Mouse (Mus musculus) stomach, embryonic 16.5 days (tissue): ENCODE results near the gene Cpne5. TPM values are rescaled to one million over a fixed set of nuclear protein-coding genes. Genes with fewer than 3 reads are reported as not detected.

Source experiments
- ATAC-seq: fragments of 200-750 bp; cut with Nextera tagmentation; 2 replicates; pipeline ENCODE4 v1.8.0; 2017; ENCODE audit warnings: moderate number of reproducible peaks, moderate TSS enrichment; ENCODE audit not compliant: insufficient read depth, low FRiP score
- H3K27ac ChIP-seq: fragments of 300-500 bp; sonication (generic); 2 replicates; pipeline ENCODE4 v1.5.1; 2014; ENCODE audit warnings: low read length
- H3K27me3 ChIP-seq: fragments of 300-500 bp; sonication (generic); 2 replicates; pipeline ENCODE4 v1.6.1; 2014; ENCODE audit warnings: low read length, control low read depth, mixed read lengths; ENCODE audit not compliant: control insufficient read depth, insufficient read depth
- H3K36me3 ChIP-seq: fragments of 300-500 bp; sonication (generic); 2 replicates; pipeline ENCODE4 v1.6.1; 2014; ENCODE audit warnings: low read length; ENCODE audit not compliant: control insufficient read depth, insufficient read depth
- H3K4me1 ChIP-seq: fragments of 300-500 bp; sonication (generic); 2 replicates; pipeline ENCODE4 v1.6.1; 2014; ENCODE audit warnings: low read length, control low read depth, mixed read lengths; ENCODE audit not compliant: control insufficient read depth, insufficient read depth
- H3K4me2 ChIP-seq: fragments of 300-500 bp; sonication (generic); 2 replicates; pipeline ENCODE4 v1.6.1; 2014; ENCODE audit warnings: low read depth, low read length, mixed read lengths
- H3K4me3 ChIP-seq: fragments of 300-500 bp; sonication (generic); replicated peaks from 2 replicates; pipeline ENCODE4 v1.5.1; 2014; ENCODE audit warnings: mild to moderate bottlenecking, low read length
- H3K9ac ChIP-seq: fragments of 300-500 bp; sonication (generic); 2 replicates; pipeline ENCODE4 v1.6.1; 2014; ENCODE audit warnings: low read length
- H3K9me3 ChIP-seq: fragments of 300-500 bp; sonication (generic); replicated peaks from 2 replicates; pipeline ENCODE4 v1.6.1; 2016; ENCODE audit warnings: low read length, control low read depth; ENCODE audit not compliant: control insufficient read depth
- WGBS: fragments of 180-500 bp; shearing (Covaris S2); extraction: QIAGEN DNeasy Blood & Tissue Kit; methylation state at CpG from one replicate; pipeline ENCODE4 v1.1.7; 2014; 5-methylcytosine and 5-hydroxymethylcytosine counted together
- polyA plus RNA-seq: library from polyadenylated mRNA; unstranded; fragments of >200 nt; fragmentation: Nextera tagmentation; extraction: Ambion mirVana; gene quantifications from 2 replicates; pipeline ENCODE4 v1.2.1, GENCODE M21; 2015

Cpne5 gene
- polyA plus RNA-seq, 1 experiment from 2014 or later, result 7.5 TPM

DNA sequence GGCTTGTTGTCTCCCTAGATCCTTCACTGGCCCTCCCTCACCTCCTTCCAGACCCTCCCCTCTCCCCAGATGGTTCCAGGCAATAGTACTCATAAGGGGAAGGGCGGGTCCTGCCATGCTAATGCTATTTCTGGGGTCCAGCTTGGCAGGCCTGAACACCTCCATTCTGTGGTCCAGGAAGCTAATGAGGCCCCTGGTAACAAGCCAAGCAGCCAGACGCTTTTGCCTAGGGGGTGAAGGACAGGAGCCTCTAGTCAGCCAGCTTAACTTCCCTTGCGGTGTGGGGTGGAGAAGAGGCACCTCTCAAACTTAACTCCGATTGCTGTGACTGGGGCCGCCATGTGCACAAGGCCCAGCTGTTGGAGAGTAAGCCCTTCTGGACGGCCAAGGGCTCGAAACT lies 88.2 kb downstream of the Cpne5 start:
- ATAC-seq, result no peak
- Histone ChIP-seq H3K27ac (no peak overlapping the region), H3K4me2 (no peak overlapping the region), H3K4me1 (peaks cover 8% of the 10 kb centered on the region; the same call in 1 of the 2 replicates), H3K36me3 (no peaks in the 10 kb centered on the region), H3K9ac (no peak overlapping the region), H3K27me3 (no peaks in the 10 kb centered on the region), H3K4me3 (no peak overlapping the region), H3K9me3 (peaks cover 5% of the 10 kb centered on the region; the same call in 1 of the 2 replicates)
- WGBS, result 66% methylated on average over 7 of the region's 7 CpGs

DNA sequence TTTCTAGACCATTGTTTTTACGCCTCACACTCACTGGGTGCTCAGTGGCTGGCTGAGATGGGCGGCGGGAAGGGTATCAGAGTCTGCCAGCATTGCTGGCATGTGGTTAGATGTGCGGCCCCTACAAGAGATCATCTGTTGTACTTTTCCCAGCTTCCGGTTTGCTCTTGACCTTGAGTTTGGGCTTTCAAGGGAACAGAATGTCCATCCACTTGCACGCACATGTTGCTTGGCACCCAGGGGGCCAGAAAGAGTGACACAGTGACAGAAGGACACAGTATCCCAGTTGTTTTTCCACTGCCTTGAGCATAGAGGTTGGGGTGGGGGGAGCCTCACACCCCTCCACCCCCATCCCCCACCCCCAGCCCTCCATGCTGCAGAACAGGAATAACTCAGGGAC lies 90.2 kb downstream of the Cpne5 start:
- no peak overlapping the region for H3K9ac ChIP-seq
- H3K4me2 ChIP-seq, result no peak overlapping the region
- WGBS, result 73% methylated on average over 6 of the region's 6 CpGs
- H3K4me1 ChIP-seq, result peaks cover 8% of the 10 kb centered on the region; the same call in 1 of the 2 replicates
- no peaks in the 10 kb centered on the region for H3K27me3 ChIP-seq
- no peak overlapping the region for H3K4me3 ChIP-seq
- no peaks in the 10 kb centered on the region for H3K36me3 ChIP-seq
- ATAC-seq, result no peak
- H3K27ac ChIP-seq, result no peak overlapping the region
- H3K9me3 ChIP-seq, result peaks cover 5% of the 10 kb centered on the region; the same call in 1 of the 2 replicates

DNA sequence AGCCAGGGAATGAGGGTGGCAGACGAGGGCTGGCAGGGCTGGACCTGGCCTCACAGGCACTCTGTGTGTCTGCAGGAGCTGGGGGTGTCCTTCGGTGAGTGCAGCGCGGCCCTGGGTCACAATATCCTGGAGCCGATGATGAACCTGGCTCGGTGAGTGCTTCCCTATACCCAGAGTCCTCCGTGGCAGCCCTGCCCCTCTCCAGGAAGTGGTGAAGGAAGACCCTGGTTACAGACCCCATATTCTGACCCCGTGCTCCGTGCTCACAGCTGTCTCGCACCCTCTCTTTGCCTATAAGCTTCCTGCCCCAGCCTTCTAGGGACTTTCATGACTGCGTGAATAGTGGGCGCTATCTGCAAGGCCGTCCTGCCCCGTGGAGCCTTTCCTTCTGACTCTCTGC lies 90.7 kb downstream of the Cpne5 start:
- peaks cover 5% of the 10 kb centered on the region; the same call in 1 of the 2 replicates for H3K9me3 ChIP-seq
- H3K4me3 ChIP-seq, result no peak overlapping the region
- WGBS, result 77% methylated on average over 14 of the region's 14 CpGs
- no peak overlapping the region for H3K27ac ChIP-seq
- no peaks in the 10 kb centered on the region for H3K27me3 ChIP-seq
- H3K4me2 ChIP-seq, result no peak overlapping the region
- H3K36me3 ChIP-seq, result no peaks in the 10 kb centered on the region
- H3K9ac ChIP-seq, result no peak overlapping the region
- ATAC-seq, result no peak
- peaks cover 8% of the 10 kb centered on the region; the same call in 1 of the 2 replicates for H3K4me1 ChIP-seq

DNA sequence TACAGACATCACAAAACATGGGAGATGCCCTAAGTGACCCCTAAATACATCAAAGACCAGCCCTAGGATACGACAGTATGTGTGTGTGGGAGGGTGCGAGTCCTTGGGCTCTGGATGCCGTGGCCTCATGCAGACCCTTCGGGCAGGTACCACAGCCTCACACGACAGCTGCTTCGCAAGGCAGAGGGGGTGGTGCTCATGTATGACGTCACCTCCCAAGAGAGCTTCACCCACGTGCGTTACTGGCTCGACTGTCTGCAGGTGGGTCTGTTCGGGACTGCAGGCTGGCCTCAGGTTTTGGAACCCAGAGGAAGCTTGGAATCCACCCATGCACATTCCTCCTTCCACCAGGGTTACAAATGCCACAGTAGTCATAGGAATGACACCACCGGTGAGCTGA lies 92.9 kb downstream of the Cpne5 start:
- Histone ChIP-seq H3K4me2 (no peak overlapping the region), H3K27me3 (no peaks in the 10 kb centered on the region), H3K36me3 (no peaks in the 10 kb centered on the region), H3K4me3 (no peak overlapping the region), H3K27ac (no peak overlapping the region), H3K4me1 (peaks cover 8% of the 10 kb centered on the region; the same call in 1 of the 2 replicates), H3K9me3 (peaks cover 5% of the 10 kb centered on the region; the same call in 1 of the 2 replicates), H3K9ac (no peak overlapping the region)
- no peak for ATAC-seq
- WGBS, result 88% methylated on average over 12 of the region's 12 CpGs

DNA sequence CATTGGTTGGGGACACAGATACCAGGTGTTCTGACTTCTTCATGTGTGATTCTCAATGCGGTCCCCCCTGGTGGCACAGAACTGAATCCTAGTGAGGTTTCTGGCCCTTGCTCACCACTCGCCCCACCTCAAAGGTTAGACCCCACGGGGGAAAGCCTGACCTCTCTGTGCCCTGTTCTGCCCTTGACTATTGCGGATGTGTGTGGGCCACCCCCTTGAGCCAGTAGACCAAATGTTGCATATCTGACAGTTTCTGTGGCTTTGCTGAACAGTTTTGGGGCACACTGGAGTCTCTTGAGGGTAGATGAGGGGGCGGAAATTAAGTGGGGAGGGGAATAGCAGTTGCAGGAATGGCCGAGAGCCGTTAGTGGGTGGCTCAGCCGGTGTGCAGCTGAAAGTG lies 94.7 kb downstream of the Cpne5 start:
- H3K9me3 ChIP-seq, result peaks cover 5% of the 10 kb centered on the region; the same call in 1 of the 2 replicates
- H3K4me3 ChIP-seq, result no peak overlapping the region
- no peak overlapping the region for H3K9ac ChIP-seq
- 0 out of 2 replicates have a peak, but pooled peaks cover 3% of the 10 kb centered on the region for H3K4me1 ChIP-seq
- H3K4me2 ChIP-seq, result no peak overlapping the region
- H3K27me3 ChIP-seq, result no peaks in the 10 kb centered on the region
- no peaks in the 10 kb centered on the region for H3K36me3 ChIP-seq
- WGBS, result 79% methylated on average over 8 of the region's 8 CpGs
- H3K27ac ChIP-seq, result no peak overlapping the region
- no peak for ATAC-seq

DNA sequence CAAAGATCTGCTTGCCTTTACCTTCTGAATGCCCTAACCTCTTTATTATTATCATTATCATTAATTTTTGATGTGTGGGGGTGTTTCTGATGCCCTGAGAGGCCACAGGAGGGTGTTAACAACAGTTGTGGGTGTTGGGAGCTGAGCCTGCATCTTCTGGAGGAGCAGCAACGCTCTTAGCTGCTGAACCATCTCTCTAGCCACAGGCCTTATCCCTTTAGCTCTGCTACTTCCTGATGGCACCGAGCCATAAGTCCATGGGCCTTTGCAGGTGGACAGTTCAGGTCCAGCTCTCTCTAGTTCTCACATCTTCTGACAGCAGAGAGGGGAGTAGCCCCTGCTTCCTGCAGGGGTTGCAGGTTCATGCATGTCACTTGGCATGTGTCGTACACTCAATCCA lies 96.4 kb downstream of the Cpne5 start:
- Histone ChIP-seq H3K4me1 (no peaks in the 10 kb centered on the region), H3K9me3 (peaks cover 5% of the 10 kb centered on the region; the same call in 1 of the 2 replicates), H3K36me3 (no peaks in the 10 kb centered on the region), H3K9ac (no peak overlapping the region), H3K4me2 (no peak overlapping the region), H3K4me3 (no peak overlapping the region), H3K27ac (no peak overlapping the region), H3K27me3 (no peaks in the 10 kb centered on the region)
- ATAC-seq, result no peak; the same call in 1 of the 2 replicates
- 86% methylated on average over 3 of the region's 3 CpGs for WGBS

DNA sequence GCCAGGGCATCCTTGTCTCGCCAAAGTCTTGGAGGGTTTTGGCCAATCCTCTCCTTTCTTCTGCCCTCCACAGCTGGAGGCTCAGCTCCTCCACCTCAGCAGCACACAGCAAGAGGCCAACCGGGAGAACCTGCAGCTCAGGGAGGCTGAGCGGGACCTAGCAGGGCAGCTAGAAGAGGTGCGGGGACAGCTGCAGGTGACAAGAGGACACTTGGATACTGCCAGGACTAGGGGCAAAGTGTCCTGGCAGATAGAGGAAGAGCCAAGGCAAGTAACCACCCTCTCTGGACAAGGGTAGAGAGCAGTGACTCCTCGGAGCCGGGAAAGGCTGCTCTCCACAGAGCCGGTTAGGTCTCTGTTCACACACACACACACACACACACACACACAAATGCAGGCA lies 100.1 kb downstream of the Cpne5 start:
- no peak overlapping the region for H3K9ac ChIP-seq
- ATAC-seq, result no peak
- 80% methylated on average over 7 of the region's 7 CpGs for WGBS

DNA sequence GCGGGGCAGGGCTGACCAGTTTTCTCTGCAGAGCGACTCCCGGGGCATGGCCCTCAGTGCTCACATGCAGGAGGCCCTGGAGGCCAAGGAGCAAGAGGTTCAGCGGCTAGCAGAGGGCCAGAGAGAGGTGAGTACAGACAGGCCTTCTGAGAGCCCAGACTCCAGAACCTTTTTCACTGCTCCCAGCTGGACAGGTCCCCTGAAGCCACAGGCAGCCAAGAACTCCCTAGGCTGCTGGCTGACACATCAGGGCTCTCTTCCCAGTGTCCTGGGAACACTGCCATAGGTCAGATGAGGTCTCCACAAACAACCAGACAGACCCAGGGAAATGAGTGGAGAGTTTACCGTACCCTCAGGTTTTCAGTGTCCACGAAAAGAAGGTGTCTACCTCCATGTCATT lies 101.7 kb downstream of the Cpne5 start:
- H3K9me3 ChIP-seq, result no peaks in the 10 kb centered on the region
- WGBS, result 52% methylated on average over 6 of the region's 6 CpGs
- H3K4me1 ChIP-seq, result no peaks in the 10 kb centered on the region; the same call in 1 of the 2 replicates
- no peak for ATAC-seq
- peak overlapping the region; percentile 5; the same call in 1 of the 2 replicates for H3K27ac ChIP-seq
- no peak overlapping the region for H3K4me2 ChIP-seq
- no peaks in the 10 kb centered on the region for H3K27me3 ChIP-seq
- H3K9ac ChIP-seq, result no peak overlapping the region
- no peaks in the 10 kb centered on the region for H3K36me3 ChIP-seq
- no peak overlapping the region for H3K4me3 ChIP-seq

More for the DNA sequence above, 100.1 kb downstream of the Cpne5 start:
- H3K27ac ChIP-seq, result no peak overlapping the region
- no peak overlapping the region for H3K4me3 ChIP-seq
- H3K27me3 ChIP-seq, result no peaks in the 10 kb centered on the region
- no peak overlapping the region for H3K4me2 ChIP-seq
- H3K36me3 ChIP-seq, result no peaks in the 10 kb centered on the region
- no peaks in the 10 kb centered on the region; the same call in 1 of the 2 replicates for H3K4me1 ChIP-seq
- no peaks in the 10 kb centered on the region for H3K9me3 ChIP-seq

DNA sequence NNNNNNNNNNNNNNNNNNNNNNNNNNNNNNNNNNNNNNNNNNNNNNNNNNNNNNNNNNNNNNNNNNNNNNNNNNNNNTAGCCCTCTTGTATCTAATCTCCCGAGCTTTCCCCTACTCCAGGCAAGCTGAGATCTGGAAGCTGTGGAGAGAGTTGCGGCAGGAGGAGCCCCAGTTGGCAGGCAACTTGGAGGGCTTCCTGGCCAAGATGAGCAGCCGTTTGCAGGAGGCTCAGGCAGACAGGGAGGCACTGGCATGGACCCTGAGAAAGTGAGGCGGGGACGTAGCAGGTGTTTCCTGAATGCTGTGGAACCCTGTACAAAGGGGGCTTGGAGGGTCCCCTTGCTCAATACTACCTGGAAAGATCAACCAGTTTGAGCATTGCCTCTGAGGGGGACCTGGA lies 102.9 kb downstream of the Cpne5 start:
- no peak overlapping the region for H3K9ac ChIP-seq
- peak overlapping the region; percentile 36; the same call in 1 of the 2 replicates for H3K27ac ChIP-seq
- no peak overlapping the region for H3K4me3 ChIP-seq
- no peaks in the 10 kb centered on the region for H3K36me3 ChIP-seq
- H3K4me2 ChIP-seq, result no peak overlapping the region
- H3K27me3 ChIP-seq, result no peaks in the 10 kb centered on the region
- no peak for ATAC-seq
- H3K9me3 ChIP-seq, result no peaks in the 10 kb centered on the region
- 62% methylated on average over 5 of the region's 5 CpGs for WGBS
- no peaks in the 10 kb centered on the region; the same call in 1 of the 2 replicates for H3K4me1 ChIP-seq
